Mouse (Mus musculus) mouse embryonic stem cell (cell line): ENCODE measurements around the gene Reln.

Experiments
- in situ Hi-C, 2 experiments: fragments of 300-500 bp; cut with MboI; formaldehyde crosslinking; loops; 1 replicate in 1 of 2; 3 replicates in 1 of 2; pipeline ENCODE4 v1.14.3; 2019 to 2020; ENCODE audit warnings: low sequenced_read_pairs in 2 of 2, low pct_unique_long_range_greater_than_20kb in 1 of 2, mixed read lengths in 1 of 2; ENCODE audit not compliant: unreplicated experiment in 1 of 2

Gene Reln

GRCm38 (mm10) chr5:22253318-22253717 lies 91.2 kb downstream of the Reln start:
- in situ Hi-C loops, result no loop called here

GRCm38 (mm10) chr5:22247850-22248249 lies 96.7 kb downstream of the Reln start:
- in situ Hi-C loops, result no loop called here

GRCm38 (mm10) chr5:22245056-22245455 lies 99.4 kb downstream of the Reln start:
- in situ Hi-C loops, result no loop called here

- in situ Hi-C loops, result no loop called here
These were observed 101.0 kb downstream of the Reln start for GRCm38 (mm10) chr5:22243538-22243937.

- in situ Hi-C loops, result no loop called here
These were observed 102.9 kb downstream of the Reln start for GRCm38 (mm10) chr5:22241560-22241959.

- in situ Hi-C loops, result no loop called here
These were observed 107.7 kb downstream of the Reln start for GRCm38 (mm10) chr5:22236801-22237200.

GRCm38 (mm10) chr5:22224515-22224914 lies 120.0 kb downstream of the Reln start:
- in situ Hi-C loops, result no loop called here

GRCm38 (mm10) chr5:22223940-22224339 lies 120.6 kb downstream of the Reln start:
- in situ Hi-C loops, result no loop called here

- in situ Hi-C loops, result no loop called here
These were observed 136.0 kb downstream of the Reln start for GRCm38 (mm10) chr5:22208311-22209021.

GRCm38 (mm10) chr5:22197926-22198325 lies 146.6 kb downstream of the Reln start:
- in situ Hi-C loops, result no loop called here

- in situ Hi-C loops, result no loop called here
These were observed 147.6 kb downstream of the Reln start for GRCm38 (mm10) chr5:22196891-22197290.

- in situ Hi-C loops, result no loop called here
These were observed 148.0 kb downstream of the Reln start for GRCm38 (mm10) chr5:22196476-22196875.

GRCm38 (mm10) chr5:22195352-22195941 lies 149.1 kb downstream of the Reln start:
- in situ Hi-C loops, result no loop called here

GRCm38 (mm10) chr5:22191784-22192183 lies 152.7 kb downstream of the Reln start:
- in situ Hi-C loops, result no loop called here

GRCm38 (mm10) chr5:22190333-22190732 lies 154.2 kb downstream of the Reln start:
- in situ Hi-C loops, result no loop called here

GRCm38 (mm10) chr5:22187599-22187998 lies 156.9 kb downstream of the Reln start:
- in situ Hi-C loops, result no loop called here

- in situ Hi-C loops, result no loop called here
These were observed 168.0 kb downstream of the Reln start for GRCm38 (mm10) chr5:22176480-22176879.

GRCm38 (mm10) chr5:22171336-22171735 lies 173.2 kb downstream of the Reln start:
- in situ Hi-C loops, result no loop called here

- in situ Hi-C loops, result no loop called here
These were observed 180.2 kb downstream of the Reln start for GRCm38 (mm10) chr5:22164060-22164934.
